Mouse (Mus musculus): ENCODE measurements around the gene Baz1a. TPM values are rescaled to one million over a fixed set of nuclear protein-coding genes. Genes with fewer than 3 reads are reported as not detected.

Gene Baz1a
- total and polyA plus RNA-seq, 2 experiments from 2014 or later = 3.1 to 4.6 TPM

DNA sequence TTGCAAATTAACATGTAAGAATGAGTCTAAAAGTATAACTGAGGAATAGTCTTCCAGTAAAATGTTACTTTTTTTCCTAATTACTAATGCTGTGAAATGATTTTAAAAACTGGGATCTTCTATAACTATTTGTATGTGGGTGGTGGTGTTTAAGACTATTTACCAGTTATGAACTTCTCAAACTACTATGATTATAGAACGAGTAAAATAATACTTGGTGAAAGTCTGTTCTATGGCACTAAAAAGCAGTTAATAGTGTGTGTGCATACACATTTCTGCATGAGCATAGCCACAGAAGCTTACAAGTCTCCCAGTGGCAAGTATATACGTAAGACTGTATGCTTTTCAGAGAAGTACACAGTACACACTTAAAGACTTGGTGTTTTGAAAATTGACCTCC, 27.0 kb downstream of the Baz1a start:
- H3K36me3 ChIP-seq (ENCODE audit: insufficient read depth, low read length) = no peaks in the 10 kb centered on the region
- H3K4me3 ChIP-seq (ENCODE audit: low read length) = no peak overlapping the region
- no peak for TF ChIP-seq CTCF (IDR thresholded peaks at IDR 0.05; ENCODE audit: low read depth)
- DNase-seq (ENCODE audit: low spot score) (no peak), ATAC-seq (no peak)
- 87% methylated on average over 2 of the region's 2 CpGs for WGBS
- no peaks in the 10 kb centered on the region for H3K27me3 ChIP-seq (ENCODE audit: insufficient read depth, low read length)
- no peak overlapping the region for H3K27ac ChIP-seq
- no peak overlapping the region for H3K4me2 ChIP-seq (ENCODE audit: low read depth, low read length)
- no peaks in the 10 kb centered on the region for H3K9me3 ChIP-seq (ENCODE audit: low read length)
- H3K9ac ChIP-seq (replicated peaks; ENCODE audit: low read length) = no peak overlapping the region
- no peaks in the 10 kb centered on the region for H3K4me1 ChIP-seq (ENCODE audit: insufficient read depth, low read length)

DNA sequence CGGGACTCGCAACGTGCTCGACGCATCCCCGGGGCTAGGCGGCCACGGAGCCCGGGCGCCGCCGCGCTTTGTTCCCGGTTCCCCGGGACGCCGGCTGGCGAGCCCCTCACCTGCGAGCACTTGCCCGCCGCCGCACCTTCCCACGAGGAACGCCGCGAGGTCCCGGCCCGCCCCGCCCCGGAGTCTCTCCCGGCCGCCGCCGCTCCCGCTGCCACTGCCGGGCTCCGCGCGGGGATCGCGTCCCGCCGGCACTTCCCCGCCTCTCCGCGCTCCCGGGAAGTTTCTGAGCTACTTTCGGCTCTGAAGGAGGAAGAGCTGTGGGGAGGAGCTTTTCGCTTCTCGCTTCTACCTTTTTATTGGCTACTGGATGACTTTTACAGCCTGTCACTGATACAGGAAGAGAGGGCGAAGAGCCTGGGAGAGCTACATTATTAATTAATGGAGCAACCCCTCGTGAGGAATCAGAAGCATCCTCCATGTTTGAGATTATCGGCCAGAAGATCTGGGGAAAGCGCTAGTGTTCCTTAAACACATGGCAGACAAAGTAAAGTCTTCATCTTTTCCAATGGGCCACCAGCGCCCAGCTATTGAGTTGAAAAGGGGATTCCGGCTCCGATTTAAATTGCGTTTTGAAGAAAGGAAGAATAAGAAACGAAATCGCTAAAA, 28.0 kb downstream of the Baz1a start, which contains the start of gene Gm20403:
Gm20403 (minus strand) TSS at position 478 of the 666 bp plus-strand sequence.
- DNase-seq (ENCODE audit: low spot score) (peak; percentile 75), ATAC-seq (peak; percentile 81)
- TF ChIP-seq CTCF (IDR thresholded peaks at IDR 0.05; ENCODE audit: low read depth) = no peak
- H3K4me1 ChIP-seq (ENCODE audit: insufficient read depth, low read length) = no peaks in the 10 kb centered on the region
- peak within 1 kb of the TSS; percentile 94 for H3K4me2 ChIP-seq (ENCODE audit: low read depth, low read length)
- H3K27me3 ChIP-seq (ENCODE audit: insufficient read depth, low read length) = no peaks in the 10 kb centered on the region
- H3K9me3 ChIP-seq (ENCODE audit: low read length) = no peaks in the 10 kb centered on the region
- H3K4me3 ChIP-seq (ENCODE audit: low read length) = peak within 1 kb of the TSS; percentile 91
- under 1% methylated on average over 60 of the region's 60 CpGs for WGBS
- H3K27ac ChIP-seq = peak within 1 kb of the TSS; percentile 81
- no peaks in the 10 kb centered on the region for H3K36me3 ChIP-seq (ENCODE audit: insufficient read depth, low read length)
- H3K9ac ChIP-seq (replicated peaks; ENCODE audit: low read length) = peak within 1 kb of the TSS; percentile 79

DNA sequence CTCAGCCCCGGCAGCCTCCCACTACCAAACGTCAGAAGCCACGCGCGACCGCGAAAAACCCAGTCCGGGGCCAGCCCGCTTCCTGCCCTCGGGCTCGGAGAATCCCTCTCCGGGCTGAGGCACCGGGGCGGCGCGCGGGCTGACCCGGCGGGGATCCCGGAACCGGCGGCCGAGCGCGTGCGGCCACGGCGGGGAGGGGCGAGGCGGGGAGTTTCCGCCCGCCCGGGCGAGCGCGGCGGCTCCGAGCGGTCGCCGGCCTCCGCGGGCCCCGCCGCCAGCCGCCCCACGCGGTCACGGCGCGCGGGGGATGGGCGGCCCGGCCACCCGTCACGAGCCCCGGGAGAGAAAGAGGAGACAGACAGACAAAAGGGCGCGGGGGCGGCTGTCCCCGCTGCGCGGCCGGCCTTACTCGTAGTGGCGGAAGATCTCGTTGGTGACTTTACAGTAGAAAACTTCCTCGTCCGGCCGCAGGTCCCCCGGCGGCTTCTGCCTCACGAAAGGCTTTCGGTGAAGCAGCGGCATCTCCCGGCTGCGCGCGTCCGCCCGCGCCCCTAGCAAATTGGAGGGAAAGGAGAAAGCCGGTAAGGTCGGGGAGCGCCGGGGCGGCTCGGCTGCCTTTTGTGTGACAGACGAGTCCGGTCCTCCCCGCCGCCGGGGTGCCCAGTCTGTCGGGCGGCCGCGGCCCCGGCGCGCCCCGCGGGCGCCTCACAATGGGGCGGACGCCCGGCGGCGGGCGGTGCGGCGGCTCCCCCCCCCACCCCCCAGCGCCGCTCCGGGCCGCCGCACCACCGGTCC, 28.7 kb downstream of the Baz1a start:
- no peaks in the 10 kb centered on the region for H3K27me3 ChIP-seq (ENCODE audit: insufficient read depth, low read length)
- H3K27ac ChIP-seq = peak overlapping the region; percentile 81
- DNase-seq (ENCODE audit: low spot score) (peak; percentile 59), ATAC-seq (peak; percentile 69)
- H3K4me3 ChIP-seq (ENCODE audit: low read length) = peak overlapping the region; percentile 91
- H3K4me2 ChIP-seq (ENCODE audit: low read depth, low read length) = peak overlapping the region; percentile 94
- under 1% methylated on average over 57 of the region's 117 CpGs for WGBS
- no peaks in the 10 kb centered on the region for H3K4me1 ChIP-seq (ENCODE audit: insufficient read depth, low read length)
- no peak for TF ChIP-seq CTCF (IDR thresholded peaks at IDR 0.05; ENCODE audit: low read depth)
- H3K9ac ChIP-seq (replicated peaks; ENCODE audit: low read length) = peak overlapping the region; percentile 79
- H3K9me3 ChIP-seq (ENCODE audit: low read length) = no peaks in the 10 kb centered on the region
- H3K36me3 ChIP-seq (ENCODE audit: insufficient read depth, low read length) = no peaks in the 10 kb centered on the region

DNA sequence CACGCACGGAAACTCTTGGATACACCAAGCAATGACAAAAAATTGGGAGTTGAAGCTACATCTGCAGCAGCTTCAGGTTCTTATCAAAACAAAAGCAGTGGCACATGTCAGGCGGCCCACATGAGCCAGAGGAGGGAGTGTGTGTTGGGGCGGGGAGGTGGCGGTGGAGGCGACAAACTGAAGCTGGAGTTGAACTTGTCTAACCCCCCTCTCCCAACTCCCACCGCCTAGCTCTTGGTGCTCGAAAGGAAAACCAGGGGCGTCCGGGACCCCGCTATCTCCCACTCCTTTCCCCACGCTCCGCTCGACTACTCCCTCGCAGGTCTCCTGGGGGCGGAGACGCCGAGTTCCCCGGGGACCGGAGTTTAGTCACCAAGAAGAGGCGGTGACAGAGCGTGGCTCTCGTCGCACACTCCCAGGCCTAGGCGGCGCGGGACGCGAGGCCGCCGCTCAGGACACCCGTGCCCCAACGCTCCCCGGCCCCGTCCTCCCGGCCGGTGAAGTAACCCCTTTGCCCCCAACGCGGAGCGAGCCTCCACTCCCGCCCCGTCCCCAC, 29.4 kb downstream of the Baz1a start:
- H3K27ac ChIP-seq = peak overlapping the region; percentile 81
- peak overlapping the region; percentile 91 for H3K4me3 ChIP-seq (ENCODE audit: low read length)
- peak; percentile 71 for DNase-seq (ENCODE audit: low spot score)
- peak; percentile 87 for ATAC-seq
- under 1% methylated on average over 42 of the region's 42 CpGs for WGBS
- no peaks in the 10 kb centered on the region for H3K4me1 ChIP-seq (ENCODE audit: insufficient read depth, low read length)
- H3K27me3 ChIP-seq (ENCODE audit: insufficient read depth, low read length) = no peaks in the 10 kb centered on the region
- no peaks in the 10 kb centered on the region for H3K9me3 ChIP-seq (ENCODE audit: low read length)
- no peak for TF ChIP-seq CTCF (IDR thresholded peaks at IDR 0.05; ENCODE audit: low read depth)
- H3K9ac ChIP-seq (replicated peaks; ENCODE audit: low read length) = peak overlapping the region; percentile 79
- peak overlapping the region; percentile 94 for H3K4me2 ChIP-seq (ENCODE audit: low read depth, low read length)
- no peaks in the 10 kb centered on the region for H3K36me3 ChIP-seq (ENCODE audit: insufficient read depth, low read length)

DNA sequence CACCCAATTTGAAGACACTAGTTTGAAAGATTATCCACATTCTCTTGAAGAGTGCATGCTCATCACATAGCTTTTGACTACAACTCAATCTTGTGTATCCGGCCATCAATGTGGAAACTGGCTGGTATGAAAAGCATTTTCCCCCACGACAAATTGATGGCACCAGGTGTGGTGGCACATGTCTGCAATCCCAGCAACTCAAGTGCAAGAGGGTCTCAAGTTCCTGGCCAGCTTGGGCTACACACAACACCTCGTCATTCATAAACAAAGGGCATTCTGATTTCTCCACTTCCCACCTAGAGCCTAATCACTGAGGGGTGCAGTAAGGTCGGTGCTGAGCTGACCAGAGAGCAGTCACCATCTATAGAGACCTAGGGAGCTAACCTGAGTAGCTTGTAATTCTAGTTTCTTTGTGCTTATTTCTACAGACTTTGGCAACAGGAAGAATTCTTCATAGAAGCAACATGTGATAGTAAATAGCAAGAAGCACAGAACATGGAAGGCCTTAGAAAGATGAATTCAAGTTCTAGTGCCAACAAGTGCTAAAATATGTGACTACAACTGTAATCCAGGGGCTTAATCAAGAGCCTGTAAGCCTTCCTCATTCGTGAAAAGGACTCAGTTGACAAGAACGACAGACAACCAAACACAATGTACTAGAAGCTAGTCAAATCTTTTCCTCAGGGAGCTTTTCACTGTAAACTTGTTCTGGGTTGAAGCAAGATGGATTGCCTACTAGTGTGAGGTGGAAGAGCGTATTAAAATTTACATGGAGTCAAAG, 31.0 kb downstream of the Baz1a start:
- no peaks in the 10 kb centered on the region for H3K36me3 ChIP-seq (ENCODE audit: insufficient read depth, low read length)
- no peak overlapping the region for H3K9ac ChIP-seq (replicated peaks; ENCODE audit: low read length)
- no peak for ATAC-seq
- no peak overlapping the region for H3K27ac ChIP-seq
- no peak overlapping the region for H3K4me3 ChIP-seq (ENCODE audit: low read length)
- TF ChIP-seq CTCF (IDR thresholded peaks at IDR 0.05; ENCODE audit: low read depth) = no peak
- no peaks in the 10 kb centered on the region for H3K9me3 ChIP-seq (ENCODE audit: low read length)
- 81% methylated on average over 7 of the region's 7 CpGs for WGBS
- H3K4me1 ChIP-seq (ENCODE audit: insufficient read depth, low read length) = no peaks in the 10 kb centered on the region
- H3K27me3 ChIP-seq (ENCODE audit: insufficient read depth, low read length) = no peaks in the 10 kb centered on the region
- no peak overlapping the region for H3K4me2 ChIP-seq (ENCODE audit: low read depth, low read length)
- no peak for DNase-seq (ENCODE audit: low spot score)

DNA sequence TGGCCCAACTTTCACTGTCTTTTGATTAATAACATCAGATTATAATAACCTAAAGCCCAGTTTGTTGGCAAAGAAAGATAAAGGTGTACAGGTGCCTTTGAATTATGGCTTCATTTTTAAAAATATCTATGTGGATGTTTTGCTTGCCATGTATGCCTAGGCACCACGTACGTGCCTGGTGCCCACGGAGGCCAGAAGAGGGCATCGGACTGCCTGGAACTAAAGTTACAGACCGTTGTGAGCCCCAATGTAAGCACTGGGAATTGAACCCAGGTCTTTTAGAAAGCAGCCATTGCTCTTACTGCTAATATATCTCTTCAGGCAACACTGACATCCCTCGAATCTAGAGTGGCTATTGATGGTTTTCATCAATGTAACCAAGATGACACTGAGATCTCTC, 32.2 kb downstream of the Baz1a start:
- no peak overlapping the region for H3K27ac ChIP-seq
- no peak for DNase-seq (ENCODE audit: low spot score)
- no peaks in the 10 kb centered on the region for H3K4me1 ChIP-seq (ENCODE audit: insufficient read depth, low read length)
- H3K36me3 ChIP-seq (ENCODE audit: insufficient read depth, low read length) = no peaks in the 10 kb centered on the region
- no peak overlapping the region for H3K4me3 ChIP-seq (ENCODE audit: low read length)
- no peak overlapping the region for H3K4me2 ChIP-seq (ENCODE audit: low read depth, low read length)
- no peak overlapping the region for H3K9ac ChIP-seq (replicated peaks; ENCODE audit: low read length)
- no peaks in the 10 kb centered on the region for H3K27me3 ChIP-seq (ENCODE audit: insufficient read depth, low read length)
- ATAC-seq = no peak
- no peaks in the 10 kb centered on the region for H3K9me3 ChIP-seq (ENCODE audit: low read length)
- 77% methylated on average over 6 of the region's 6 CpGs for WGBS
- no peak for TF ChIP-seq CTCF (IDR thresholded peaks at IDR 0.05; ENCODE audit: low read depth)

Measured in hindbrain, postnatal 0 days (tissue).